Mouse (Mus musculus) liver, embryonic 11.5 days (tissue): ENCODE measurements at regions not wholly inside any gene's neighbourhood (a gene's known extent, or its start where the extent isn't known, plus 50 kb on each side); places are given as distances from the start of the nearest gene placed in this dataset.
A peak's percentile ranks its signal among the peaks of the same experiment; 100 is the strongest.
"Not testable (repeated sequence)": the region's sequence is repeated elsewhere in the genome, so short reads cannot be mapped to it uniquely, and the experiment has no call there.

Experiments used
- ATAC-seq: fragments of 200-750 bp; cut with Nextera tagmentation; replicated peaks from 2 replicates; pipeline ENCODE4 v1.8.0; 2017; ENCODE audit warnings: moderate number of reproducible peaks, mild to moderate bottlenecking, moderate TSS enrichment, moderate library complexity; ENCODE audit not compliant: low FRiP score
- DNase-seq: peaks from one replicate; pipeline ENCODE4 v3.0.0-alpha.2; 2017; ENCODE audit warnings: low spot score
- H3K27ac ChIP-seq: fragments of 300-500 bp; sonication (generic); 2 replicates; pipeline ENCODE4 v1.5.1; 2014; ENCODE audit warnings: mild to moderate bottlenecking, low read depth, low read length, control low read depth
- H3K27me3 ChIP-seq: fragments of 300-500 bp; sonication (generic); replicated peaks from 2 replicates; pipeline ENCODE4 v1.6.1; 2014; ENCODE audit warnings: low read length, mixed read lengths; ENCODE audit not compliant: control insufficient read depth, insufficient read depth
- H3K36me3 ChIP-seq: fragments of 300-500 bp; sonication (generic); 2 replicates; pipeline ENCODE4 v1.6.1; 2014; ENCODE audit warnings: mild to moderate bottlenecking, low read length, moderate library complexity, mixed read lengths; ENCODE audit not compliant: control insufficient read depth, insufficient read depth
- H3K4me1 ChIP-seq: fragments of 300-500 bp; sonication (generic); replicated peaks from 2 replicates; pipeline ENCODE4 v1.6.1; 2014; ENCODE audit warnings: low read length, mixed read lengths; ENCODE audit not compliant: control insufficient read depth, insufficient read depth
- H3K4me2 ChIP-seq: fragments of 300-500 bp; sonication (generic); 2 replicates; pipeline ENCODE4 v1.6.1; 2014; ENCODE audit warnings: mild to moderate bottlenecking, control low read depth, moderate library complexity
- H3K4me3 ChIP-seq: fragments of 300-500 bp; sonication (generic); 2 replicates; pipeline ENCODE4 v1.5.1; 2014; ENCODE audit warnings: low read depth, low read length, control low read depth
- H3K9ac ChIP-seq: fragments of 300-500 bp; sonication (generic); 2 replicates; pipeline ENCODE4 v1.6.1; 2014; ENCODE audit warnings: low read depth, low read length, control low read depth
- H3K9me3 ChIP-seq: fragments of 300-500 bp; sonication (generic); 2 replicates; pipeline ENCODE4 v1.6.1; 2016; ENCODE audit warnings: low read length, inconsistent platforms, mixed read lengths; ENCODE audit not compliant: control insufficient read depth
- WGBS: fragments of 180-500 bp; shearing (Covaris S2); extraction: QIAGEN DNeasy Blood & Tissue Kit; methylation state at CpG from one replicate; pipeline ENCODE4 v1.1.7; 2014; 5-methylcytosine and 5-hydroxymethylcytosine counted together

DNA sequence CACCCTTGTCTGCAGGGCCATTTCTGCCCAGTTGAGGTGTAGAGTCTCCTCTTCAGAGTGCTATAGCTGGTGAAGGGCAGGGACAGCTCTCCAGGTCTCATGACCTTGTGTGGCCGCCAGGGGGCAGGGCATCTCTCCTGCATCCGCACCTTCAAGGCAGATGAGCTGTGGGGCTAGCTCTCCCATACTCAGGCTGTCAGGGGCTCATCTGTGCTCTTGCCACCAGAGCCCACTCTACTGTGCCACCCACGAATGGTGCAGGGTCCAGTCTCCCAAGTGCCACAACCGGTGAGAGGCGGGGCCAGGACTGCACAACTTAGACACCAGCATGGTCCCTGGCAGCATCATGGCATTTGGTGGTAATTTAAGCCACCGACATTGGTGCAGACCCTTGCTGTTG, 111.3 kb downstream of the Syt10 start:
- ATAC-seq (peak; percentile 45), DNase-seq (no peak)
- H3K9me3 ChIP-seq, result no peaks in the 10 kb centered on the region; the same call in 1 of the 2 replicates
- no peak overlapping the region for H3K27ac ChIP-seq
- no peak overlapping the region for H3K9ac ChIP-seq
- 31% methylated on average over 6 of the region's 6 CpGs for WGBS
- no peak overlapping the region for H3K4me3 ChIP-seq
- H3K27me3 ChIP-seq, result no peaks in the 10 kb centered on the region
- H3K36me3 ChIP-seq, result no peaks in the 10 kb centered on the region
- H3K4me2 ChIP-seq, result no peak overlapping the region
- H3K4me1 ChIP-seq, result no peaks in the 10 kb centered on the region

GRCm38 (mm10) chr15:89724356-89724755, 117.3 kb downstream of the Syt10 start:
- H3K9ac ChIP-seq, result no peak overlapping the region
- H3K27ac ChIP-seq, result no peak overlapping the region
- 70% methylated on average over 12 of the region's 12 CpGs for WGBS
- DNase-seq (no peak), ATAC-seq (no peak)
- no peak overlapping the region for H3K4me2 ChIP-seq
- H3K4me3 ChIP-seq, result no peak overlapping the region
- H3K27me3 ChIP-seq, result no peaks in the 10 kb centered on the region
- H3K4me1 ChIP-seq, result no peaks in the 10 kb centered on the region
- H3K9me3 ChIP-seq, result no peaks in the 10 kb centered on the region
- H3K36me3 ChIP-seq, result no peaks in the 10 kb centered on the region

- Histone ChIP-seq H3K9ac (no peak overlapping the region), H3K4me3 (no peak overlapping the region), H3K4me2 (no peak overlapping the region), H3K4me1 (no peaks in the 10 kb centered on the region), H3K36me3 (no peaks in the 10 kb centered on the region), H3K27ac (no peak overlapping the region), H3K27me3 (no peaks in the 10 kb centered on the region), H3K9me3 (no peaks in the 10 kb centered on the region)
- no peak for ATAC-seq
- DNase-seq, result no peak
- WGBS, result 58% methylated on average over 2 of the region's 2 CpGs
These were observed 105.5 kb upstream of the Rabl2 start for GRCm38 (mm10) chr15:89697221-89697620.

DNA sequence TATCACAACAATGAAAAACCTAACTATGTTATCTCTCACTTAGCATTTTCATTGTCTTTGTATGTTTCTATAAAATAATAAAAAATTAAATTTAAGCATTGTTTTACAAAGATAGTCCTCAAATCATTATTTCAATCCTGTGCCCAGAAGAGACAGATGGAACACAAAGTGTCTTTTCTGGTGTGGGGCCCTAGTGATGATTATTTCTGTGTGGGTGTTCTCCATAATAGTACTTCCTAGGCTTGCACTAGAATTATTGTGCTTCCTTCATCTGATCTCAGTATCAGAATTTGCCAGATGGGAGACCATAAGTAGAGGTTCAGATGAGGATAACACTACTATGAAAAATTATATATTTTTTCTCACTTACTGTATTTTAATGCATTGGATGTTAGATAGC, 84.6 kb upstream of the Rabl2 start:
- no peak for ATAC-seq
- H3K27me3 ChIP-seq, result no peaks in the 10 kb centered on the region
- no peak overlapping the region for H3K27ac ChIP-seq
- H3K9ac ChIP-seq, result no peak overlapping the region
- no peak overlapping the region for H3K4me2 ChIP-seq
- no peaks in the 10 kb centered on the region for H3K9me3 ChIP-seq
- no peaks in the 10 kb centered on the region for H3K36me3 ChIP-seq
- H3K4me3 ChIP-seq, result no peak overlapping the region
- no peak for DNase-seq
- H3K4me1 ChIP-seq, result no peaks in the 10 kb centered on the region

DNA sequence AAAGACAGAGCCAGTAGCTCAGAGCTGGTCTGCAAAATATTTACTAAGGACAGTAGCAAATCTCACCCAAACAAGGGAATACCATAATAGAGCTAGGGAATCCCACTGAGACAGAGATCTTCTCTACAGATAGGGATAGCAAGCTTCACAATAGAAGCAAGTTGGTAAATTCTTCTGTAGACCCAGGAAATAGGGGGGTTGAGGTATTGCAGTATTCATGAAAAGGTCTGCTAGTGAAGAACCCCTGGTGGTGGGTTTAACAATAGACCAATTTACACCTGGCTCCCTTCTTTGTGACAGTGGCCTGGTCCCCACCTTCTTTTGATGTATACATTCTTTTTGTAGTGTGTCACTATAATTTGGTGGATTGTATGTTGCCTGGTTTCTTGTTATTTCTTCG, 64.8 kb upstream of the Rabl2 start:
- H3K9me3 ChIP-seq, H3K27ac ChIP-seq, ATAC-seq, H3K27me3 ChIP-seq, H3K9ac ChIP-seq, H3K4me1 ChIP-seq, H3K4me3 ChIP-seq, H3K4me2 ChIP-seq, H3K36me3 ChIP-seq, DNase-seq: not testable (repeated sequence)
- WGBS, result 79% methylated on average over 1 of the region's 1 CpGs
